Mouse (Mus musculus): ENCODE measurements around the gene Vps13a. TPM values are rescaled to one million over a fixed set of nuclear protein-coding genes. Genes with fewer than 3 reads are reported as not detected.

The Vps13a gene
- total and polyA plus RNA-seq, 3 experiments: 0.55 to 31.5 (median 26.2) TPM

- DNase-seq: peak; percentile 58
Observed at GRCm38 (mm10) chr19:16580501-16580900, 200.2 kb downstream of the Vps13a start.

DNA sequence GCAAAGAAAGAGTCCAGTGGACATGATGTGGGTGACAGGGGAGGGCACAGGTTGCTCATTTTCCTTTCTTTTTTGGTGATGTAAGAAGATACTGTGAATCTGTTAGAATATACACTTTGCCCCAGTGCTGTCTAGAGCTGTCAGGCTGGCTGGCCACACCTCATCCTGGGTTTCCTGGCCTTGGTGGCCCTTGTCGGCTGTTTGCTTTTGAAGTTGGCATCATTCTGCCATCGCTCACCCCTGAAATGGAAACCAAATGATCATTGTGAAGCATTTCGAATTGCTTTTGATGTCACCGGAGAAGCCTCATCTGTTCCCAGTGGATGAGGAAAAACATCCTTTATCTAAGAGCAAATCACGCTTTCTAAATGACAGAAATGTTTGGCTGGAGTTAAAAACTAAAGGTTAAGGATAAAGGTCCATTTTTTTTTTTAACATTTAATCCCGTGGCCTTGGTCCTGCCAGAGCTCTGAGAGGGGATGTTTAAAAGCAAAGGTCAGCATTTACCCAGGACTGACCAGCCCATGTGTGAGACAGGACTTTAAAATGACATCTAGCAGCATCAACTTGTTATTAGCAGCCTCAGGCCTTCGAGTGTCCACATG lies 201.0 kb downstream of the Vps13a start:
- DNase-seq: peak; percentile 74

DNA sequence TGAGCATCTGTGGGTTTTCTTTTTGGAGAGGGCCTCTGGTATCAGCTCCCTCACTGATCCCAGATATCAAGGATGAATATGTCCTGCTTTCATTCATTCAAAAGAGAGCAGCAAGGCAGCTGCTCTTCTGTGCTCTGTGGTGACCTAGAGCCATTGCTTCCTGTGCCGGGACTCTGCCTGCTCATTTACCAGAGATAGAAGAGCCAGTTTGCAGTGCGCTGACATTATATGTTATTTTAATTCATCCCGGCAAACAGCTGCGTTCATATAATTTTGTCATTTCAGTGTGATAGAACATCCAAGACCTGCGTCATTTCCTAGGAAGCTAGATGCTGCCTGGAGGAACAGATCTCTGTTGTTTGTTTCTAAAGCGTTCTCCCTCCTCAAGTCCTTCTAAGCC lies 203.9 kb downstream of the Vps13a start:
- DNase-seq: no peak

Other genes starting within 250 kb of the Vps13a start
- gene Foxb2, start 92.9 kb upstream of the Vps13a start, total RNA-seq (2021): not detected
- not detected in 2 replicates for gene Foxb2, start 92.9 kb upstream of the Vps13a start, polyA plus RNA-seq (2012; rRNA removed)
- 10 to 100 TPM; 17.7 to 33.7 TPM for gene Prune2, start 175.2 kb upstream of the Vps13a start, total RNA-seq (2021)
- 0.87 and 1.6 TPM in 2 replicates for gene Prune2, start 175.2 kb upstream of the Vps13a start, polyA plus RNA-seq (2012; rRNA removed)